In the genomic region with DNA sequence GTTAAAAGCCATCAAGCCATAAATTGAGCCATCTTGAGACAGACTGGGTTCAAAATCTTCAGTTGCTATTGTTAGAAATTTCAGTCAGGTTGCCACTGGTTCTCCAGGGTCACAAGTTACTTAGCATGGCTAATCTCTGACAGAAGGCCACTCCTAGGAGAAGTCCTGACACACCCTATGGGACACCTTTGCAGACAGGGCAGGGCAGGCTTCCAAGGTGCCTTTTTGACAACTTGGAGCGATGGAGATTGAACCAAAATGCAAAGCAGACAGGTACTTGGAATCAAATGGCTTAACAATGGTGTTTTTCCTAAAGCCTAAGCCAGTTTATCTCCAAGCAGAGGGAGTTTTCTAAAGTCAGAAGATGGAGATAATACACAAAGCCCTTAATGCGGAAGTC, we compare ENCODE assay signal across 21 mouse cellular contexts.
DNase-seq lines count a peak whose midpoint lies in the region; ATAC-seq and TF ChIP-seq lines count a peak whose summit lies in the region.
"Had no signal": no experiment of that assay in that cellular context is flagged by ENCODE, and none has a peak within 500 bp of the region (broad histone marks: within the 10 kb centered on the region; RNA-seq: fewer than 3 reads in every experiment).

No protein-coding gene starts in this region.

- no peaks in the 10 kb centered on the region for H3K27me3 ChIP-seq in liver, embryonic 13.5 days
- no peaks in the 10 kb centered on the region for H3K27me3 ChIP-seq in liver, embryonic 11.5 days (replicated peaks; ENCODE audit: control insufficient read depth, insufficient read depth, low read length)
- H3K27me3 ChIP-seq in ES-Bruce4 (ENCODE audit: control insufficient read depth, insufficient read depth, low read length, poor library complexity, severe bottlenecking), result no peaks in the 10 kb centered on the region
- no peaks in the 10 kb centered on the region for H3K27me3 ChIP-seq in lung, postnatal 0 days (replicated peaks; ENCODE audit: insufficient read depth, low read length)
- H3K27me3 ChIP-seq in forebrain, postnatal 0 days (ENCODE audit: insufficient read depth, low read length), result no peaks in the 10 kb centered on the region
- H3K27me3 ChIP-seq: CH12.LX; embryonic facial prominence, embryonic 12.5 days; forebrain, embryonic 13.5 days; forebrain, embryonic 15.5 days had no signal

- ATAC-seq in liver, embryonic 13.5 days (ENCODE audit: low read depth), result no peak
- ATAC-seq in liver, embryonic 11.5 days (replicated peaks; ENCODE audit: low FRiP score), result no peak
- ATAC-seq in lung, postnatal 0 days, result no peak
- ATAC-seq in forebrain, postnatal 0 days, result no peak
- ATAC-seq: forebrain, embryonic 13.5 days; forebrain, embryonic 15.5 days had no signal

- no peak for TF ChIP-seq CTCF in ES-Bruce4 (IDR thresholded peaks at IDR 0.05; ENCODE audit: low read depth, low read length)
- no peak for TF ChIP-seq CTCF in lung, postnatal 0 days (IDR thresholded peaks at IDR 0.05)
- TF ChIP-seq CTCF in forebrain, postnatal 0 days (IDR thresholded peaks at IDR 0.05; ENCODE audit: low read depth), result no peak

- TF ChIP-seq POLR2A in ES-Bruce4 (IDR thresholded peaks at IDR 0.05; ENCODE audit: insufficient read depth, low read length), result no peak

- H3K9ac ChIP-seq in liver, embryonic 13.5 days, result no peak overlapping the region
- H3K9ac ChIP-seq in liver, embryonic 11.5 days (ENCODE audit: low read depth, low read length), result no peak overlapping the region
- H3K9ac ChIP-seq in ES-Bruce4 (ENCODE audit: low read depth, poor library complexity, severe bottlenecking), result no peak overlapping the region
- no peak overlapping the region for H3K9ac ChIP-seq in lung, postnatal 0 days (replicated peaks; ENCODE audit: low read depth)
- no peak overlapping the region for H3K9ac ChIP-seq in forebrain, postnatal 0 days
- H3K9ac ChIP-seq: embryonic facial prominence, embryonic 12.5 days; forebrain, embryonic 13.5 days; forebrain, embryonic 15.5 days had no signal

- no peak for DNase-seq in liver, embryonic 13.5 days
- no peak for DNase-seq in liver, embryonic 11.5 days (ENCODE audit: low spot score)
- DNase-seq in ES-CJ7 (ENCODE audit: low read depth, low spot score) (peak; percentile 91), R1 (ENCODE audit: low read depth, low spot score) (peak; percentile 75)
- DNase-seq in lung, postnatal 0 days (ENCODE audit: low spot score), result no peak
- no peak for DNase-seq in thymus, postnatal 10 days (ENCODE audit: low spot score in 2 of 2)
- no peak for DNase-seq in forebrain, postnatal 0 days
- DNase-seq: adrenal gland, adult 2 months; adrenal gland, postnatal 10 days; adrenal gland, postnatal 25 days; cerebellum, adult 11-12 months; cerebellum, adult 2 months; cerebellum, adult 9-10 months; cerebellum, postnatal 10 days; cerebellum, postnatal 25 days had no signal

- H3K9me3 ChIP-seq in liver, embryonic 13.5 days (replicated peaks), result no peaks in the 10 kb centered on the region
- no peaks in the 10 kb centered on the region for H3K9me3 ChIP-seq in liver, embryonic 11.5 days (ENCODE audit: control insufficient read depth, low read length)
- no peaks in the 10 kb centered on the region for H3K9me3 ChIP-seq in ES-Bruce4 (replicated peaks; ENCODE audit: control insufficient read depth, insufficient read depth, low read length, poor library complexity, severe bottlenecking)
- H3K9me3 ChIP-seq in lung, postnatal 0 days (ENCODE audit: low read length), result no peaks in the 10 kb centered on the region
- no peaks in the 10 kb centered on the region for H3K9me3 ChIP-seq in forebrain, postnatal 0 days (ENCODE audit: low read length)
- H3K9me3 ChIP-seq: embryonic facial prominence, embryonic 10.5 days; embryonic facial prominence, embryonic 12.5 days; forebrain, embryonic 13.5 days; forebrain, embryonic 15.5 days had no signal

- H3K4me2 ChIP-seq in liver, embryonic 13.5 days, result peak overlapping the region; percentile 33; the same call in 1 of the 2 replicates
- H3K4me2 ChIP-seq in liver, embryonic 11.5 days, result no peak overlapping the region
- no peak overlapping the region for H3K4me2 ChIP-seq in lung, postnatal 0 days (replicated peaks; ENCODE audit: low read depth, low read length)
- no peak overlapping the region for H3K4me2 ChIP-seq in forebrain, postnatal 0 days (ENCODE audit: low read depth)
- H3K4me2 ChIP-seq: embryonic facial prominence, embryonic 12.5 days; forebrain, embryonic 13.5 days; forebrain, embryonic 15.5 days had no signal

- peak; percentile 88; the same call in 1 of the 2 replicates for TF ChIP-seq EP300 in ES-Bruce4 (IDR thresholded peaks at IDR 0.05; ENCODE audit: insufficient read depth, low read depth, low read length)
- TF ChIP-seq EP300 in lung, postnatal 0 days (IDR thresholded peaks at IDR 0.05), result no peak

- H3K4me1 ChIP-seq in liver, embryonic 13.5 days (replicated peaks), result peaks cover 2% of the 10 kb centered on the region; the same call in 1 of the 2 replicates
- H3K4me1 ChIP-seq in liver, embryonic 11.5 days (replicated peaks; ENCODE audit: control insufficient read depth, insufficient read depth, low read length), result no peaks in the 10 kb centered on the region
- peaks cover 5% of the 10 kb centered on the region for H3K4me1 ChIP-seq in ES-Bruce4 (ENCODE audit: control insufficient read depth, insufficient read depth, low read length)
- no peaks in the 10 kb centered on the region for H3K4me1 ChIP-seq in lung, postnatal 0 days (ENCODE audit: insufficient read depth, low read depth, low read length)
- H3K4me1 ChIP-seq in forebrain, postnatal 0 days (ENCODE audit: insufficient read depth), result no peaks in the 10 kb centered on the region
- H3K4me1 ChIP-seq: embryonic facial prominence, embryonic 12.5 days; forebrain, embryonic 13.5 days; forebrain, embryonic 15.5 days had no signal

- 0 out of 2 replicates have a peak overlapping the region, but pooled peaks have one; percentile 23 for H3K27ac ChIP-seq in liver, embryonic 13.5 days
- no peak overlapping the region for H3K27ac ChIP-seq in liver, embryonic 11.5 days (ENCODE audit: low read depth, low read length)
- peak overlapping the region; percentile 90 for H3K27ac ChIP-seq in ES-Bruce4 (ENCODE audit: insufficient read depth, low read length)
- H3K27ac ChIP-seq in lung, postnatal 0 days (ENCODE audit: low read length), result no peak overlapping the region
- no peak overlapping the region for H3K27ac ChIP-seq in forebrain, postnatal 0 days (ENCODE audit: low read depth, low read length)
- H3K27ac ChIP-seq: embryonic facial prominence, embryonic 10.5 days; embryonic facial prominence, embryonic 12.5 days; forebrain, embryonic 13.5 days; forebrain, embryonic 15.5 days had no signal

- H3K36me3 ChIP-seq in liver, embryonic 13.5 days, result no peaks in the 10 kb centered on the region
- no peaks in the 10 kb centered on the region for H3K36me3 ChIP-seq in liver, embryonic 11.5 days (ENCODE audit: control insufficient read depth, insufficient read depth, low read length)
- H3K36me3 ChIP-seq in ES-Bruce4 (ENCODE audit: control insufficient read depth, insufficient read depth, low read length, poor library complexity, severe bottlenecking), result no peaks in the 10 kb centered on the region
- no peaks in the 10 kb centered on the region for H3K36me3 ChIP-seq in lung, postnatal 0 days (ENCODE audit: insufficient read depth, low read length)
- no peaks in the 10 kb centered on the region for H3K36me3 ChIP-seq in forebrain, postnatal 0 days (ENCODE audit: insufficient read depth)
- H3K36me3 ChIP-seq: embryonic facial prominence, embryonic 10.5 days; embryonic facial prominence, embryonic 12.5 days; forebrain, embryonic 15.5 days had no signal

- H3K4me3 ChIP-seq in liver, embryonic 13.5 days (replicated peaks), result no peak overlapping the region
- H3K4me3 ChIP-seq in liver, embryonic 11.5 days (ENCODE audit: low read depth, low read length), result no peak overlapping the region
- no peak overlapping the region for H3K4me3 ChIP-seq in ES-Bruce4 (ENCODE audit: low read depth, low read length)
- H3K4me3 ChIP-seq in lung, postnatal 0 days (ENCODE audit: low read depth, low read length), result no peak overlapping the region
- H3K4me3 ChIP-seq in forebrain, postnatal 0 days (ENCODE audit: low read depth, low read length), result no peak overlapping the region
- H3K4me3 ChIP-seq: embryonic facial prominence, embryonic 10.5 days; embryonic facial prominence, embryonic 12.5 days; forebrain, embryonic 13.5 days; forebrain, embryonic 15.5 days had no signal

- WGBS in liver, embryonic 13.5 days (ENCODE audit: insufficient replicate concordance), result 36% methylated on average over 2 of the region's 2 CpGs
- 52% methylated on average over 2 of the region's 2 CpGs for WGBS in liver, embryonic 11.5 days
- 53% methylated on average over 2 of the region's 2 CpGs for WGBS in lung, postnatal 0 days
- WGBS in forebrain, postnatal 0 days, result 90% methylated on average over 2 of the region's 2 CpGs

Comparison
In these comparisons a context has a peak if more than half of its experiments do, and no peak if none do; other contexts are left out.
1. H3K27ac ChIP-seq: peak in liver, embryonic 13.5 days (single experiment) and ES-Bruce4 (single experiment); none in liver, embryonic 11.5 days (single experiment), lung, postnatal 0 days (single experiment) and forebrain, postnatal 0 days (single experiment).
2. DNase-seq: peak in ES-CJ7 (single experiment) and R1 (single experiment); none in liver, embryonic 13.5 days (single experiment), liver, embryonic 11.5 days (single experiment), lung, postnatal 0 days (single experiment), thymus, postnatal 10 days (0 of 2) and forebrain, postnatal 0 days (single experiment).